Mouse (Mus musculus): Measurements from ENCODE around the gene Tomm40. TPM values are rescaled to one million over a fixed set of nuclear protein-coding genes. Genes with fewer than 3 reads are reported as not detected.
A peak's percentile ranks its signal among the peaks of the same experiment; 100 is the strongest.

Gene Tomm40
- total and polyA plus RNA-seq, 2 experiments from 2014 or later, result 151 to 172 TPM

GRCm38 (mm10) chr7:19738771-19739170 is 23.5 kb upstream of the Tomm40 start:
- WGBS, result 90% methylated on average over 3 of the region's 3 CpGs
- peak; percentile 50 for TF ChIP-seq CTCF (IDR thresholded peaks at IDR 0.05; ENCODE audit: low read depth)
- DNase-seq (ENCODE audit: low spot score), result no peak

GRCm38 (mm10) chr7:19736389-19737057 is 21.3 kb upstream of the Tomm40 start:
- no peak for TF ChIP-seq CTCF (IDR thresholded peaks at IDR 0.05; ENCODE audit: low read depth)
- Histone ChIP-seq H3K9ac (replicated peaks; ENCODE audit: low read length) (no peak overlapping the region), H3K4me1 (ENCODE audit: insufficient read depth, low read length) (no peaks in the 10 kb centered on the region), H3K36me3 (ENCODE audit: insufficient read depth, low read length) (peaks cover 33% of the 10 kb centered on the region), H3K4me3 (ENCODE audit: low read length) (no peak overlapping the region), H3K27me3 (ENCODE audit: insufficient read depth, low read length) (no peaks in the 10 kb centered on the region), H3K27ac (no peak overlapping the region), H3K9me3 (ENCODE audit: low read length) (no peaks in the 10 kb centered on the region), H3K4me2 (ENCODE audit: low read depth, low read length) (no peak overlapping the region)
- DNase-seq (ENCODE audit: low spot score) (no peak), ATAC-seq (no peak)
- WGBS, result 92% methylated on average over 15 of the region's 16 CpGs

More at GRCm38 (mm10) chr7:19738771-19739170, 23.5 kb upstream of the Tomm40 start:
- ATAC-seq, result no peak
- no peaks in the 10 kb centered on the region for H3K9me3 ChIP-seq (ENCODE audit: low read length)
- H3K36me3 ChIP-seq (ENCODE audit: insufficient read depth, low read length), result peaks cover 23% of the 10 kb centered on the region; the same call in 1 of the 2 replicates
- no peak overlapping the region for H3K4me3 ChIP-seq (ENCODE audit: low read length)
- no peak overlapping the region for H3K27ac ChIP-seq
- no peak overlapping the region for H3K4me2 ChIP-seq (ENCODE audit: low read depth, low read length)
- no peak overlapping the region for H3K9ac ChIP-seq (replicated peaks; ENCODE audit: low read length)
- H3K27me3 ChIP-seq (ENCODE audit: insufficient read depth, low read length), result no peaks in the 10 kb centered on the region
- no peaks in the 10 kb centered on the region for H3K4me1 ChIP-seq (ENCODE audit: insufficient read depth, low read length)

GRCm38 (mm10) chr7:19734178-19734666 is 19.0 kb upstream of the Tomm40 start:
- WGBS, result 86% methylated on average over 10 of the region's 10 CpGs
- DNase-seq (ENCODE audit: low spot score) (no peak), ATAC-seq (no peak)
- Histone ChIP-seq H3K27me3 (ENCODE audit: insufficient read depth, low read length) (no peaks in the 10 kb centered on the region), H3K36me3 (ENCODE audit: insufficient read depth, low read length) (peaks cover 51% of the 10 kb centered on the region), H3K4me2 (ENCODE audit: low read depth, low read length) (no peak overlapping the region), H3K9me3 (ENCODE audit: low read length) (no peaks in the 10 kb centered on the region), H3K9ac (replicated peaks; ENCODE audit: low read length) (0 out of 2 replicates have a peak overlapping the region, but pooled peaks have one; percentile 21), H3K27ac (no peak overlapping the region), H3K4me1 (ENCODE audit: insufficient read depth, low read length) (no peaks in the 10 kb centered on the region), H3K4me3 (ENCODE audit: low read length) (no peak overlapping the region)
- TF ChIP-seq CTCF (IDR thresholded peaks at IDR 0.05; ENCODE audit: low read depth), result no peak

GRCm38 (mm10) chr7:19726541-19726940 is 11.3 kb upstream of the Tomm40 start:
- no peak for ATAC-seq
- TF ChIP-seq CTCF (IDR thresholded peaks at IDR 0.05; ENCODE audit: low read depth), result no peak
- Histone ChIP-seq H3K9ac (replicated peaks; ENCODE audit: low read length) (no peak overlapping the region), H3K4me3 (ENCODE audit: low read length) (no peak overlapping the region), H3K27me3 (ENCODE audit: insufficient read depth, low read length) (no peaks in the 10 kb centered on the region), H3K27ac (no peak overlapping the region), H3K4me1 (ENCODE audit: insufficient read depth, low read length) (no peaks in the 10 kb centered on the region), H3K4me2 (ENCODE audit: low read depth, low read length) (no peak overlapping the region), H3K36me3 (ENCODE audit: insufficient read depth, low read length) (peaks cover 54% of the 10 kb centered on the region), H3K9me3 (ENCODE audit: low read length) (no peaks in the 10 kb centered on the region)
- no peak for DNase-seq (ENCODE audit: low spot score)
- 93% methylated on average over 3 of the region's 4 CpGs for WGBS

- Histone ChIP-seq H3K9me3 (ENCODE audit: low read length) (0 out of 2 replicates have a peak, but pooled peaks cover 2% of the 10 kb centered on the region), H3K4me1 (ENCODE audit: insufficient read depth, low read length) (no peaks in the 10 kb centered on the region), H3K9ac (replicated peaks; ENCODE audit: low read length) (no peak overlapping the region), H3K27me3 (ENCODE audit: insufficient read depth, low read length) (no peaks in the 10 kb centered on the region), H3K27ac (no peak overlapping the region), H3K4me2 (ENCODE audit: low read depth, low read length) (no peak overlapping the region), H3K4me3 (ENCODE audit: low read length) (no peak overlapping the region), H3K36me3 (ENCODE audit: insufficient read depth, low read length) (peaks cover 35% of the 10 kb centered on the region)
- DNase-seq (ENCODE audit: low spot score), result no peak
- WGBS, result 93% methylated on average over 12 of the region's 12 CpGs
- TF ChIP-seq CTCF (IDR thresholded peaks at IDR 0.05; ENCODE audit: low read depth), result no peak
- no peak for ATAC-seq
These were observed 8.9 kb upstream of the Tomm40 start for GRCm38 (mm10) chr7:19724167-19724566.

- ATAC-seq, result no peak
- Histone ChIP-seq H3K4me2 (ENCODE audit: low read depth, low read length) (no peak overlapping the region), H3K9me3 (ENCODE audit: low read length) (0 out of 2 replicates have a peak, but pooled peaks cover 2% of the 10 kb centered on the region), H3K4me3 (ENCODE audit: low read length) (no peak overlapping the region), H3K36me3 (ENCODE audit: insufficient read depth, low read length) (peaks cover 26% of the 10 kb centered on the region), H3K27ac (no peak overlapping the region), H3K9ac (replicated peaks; ENCODE audit: low read length) (no peak overlapping the region), H3K4me1 (ENCODE audit: insufficient read depth, low read length) (no peaks in the 10 kb centered on the region), H3K27me3 (ENCODE audit: insufficient read depth, low read length) (no peaks in the 10 kb centered on the region)
- TF ChIP-seq CTCF (IDR thresholded peaks at IDR 0.05; ENCODE audit: low read depth), result no peak
- no peak for DNase-seq (ENCODE audit: low spot score)
- WGBS, result 91% methylated on average over 6 of the region's 6 CpGs
These were observed 7.5 kb upstream of the Tomm40 start for GRCm38 (mm10) chr7:19722754-19723195.

GRCm38 (mm10) chr7:19719200-19719599 is 4.0 kb upstream of the Tomm40 start:
- H3K36me3 ChIP-seq (ENCODE audit: insufficient read depth, low read length), result peaks cover 5% of the 10 kb centered on the region; the same call in 1 of the 2 replicates
- WGBS, result 91% methylated on average over 4 of the region's 4 CpGs
- no peaks in the 10 kb centered on the region for H3K27me3 ChIP-seq (ENCODE audit: insufficient read depth, low read length)
- no peak overlapping the region for H3K4me3 ChIP-seq (ENCODE audit: low read length)
- H3K4me2 ChIP-seq (ENCODE audit: low read depth, low read length), result no peak overlapping the region
- no peak for TF ChIP-seq CTCF (IDR thresholded peaks at IDR 0.05; ENCODE audit: low read depth)
- ATAC-seq (no peak), DNase-seq (ENCODE audit: low spot score) (no peak)
- H3K9me3 ChIP-seq (ENCODE audit: low read length), result 0 out of 2 replicates have a peak, but pooled peaks cover 2% of the 10 kb centered on the region
- H3K27ac ChIP-seq, result no peak overlapping the region
- H3K4me1 ChIP-seq (ENCODE audit: insufficient read depth, low read length), result peaks cover 9% of the 10 kb centered on the region; the same call in 1 of the 2 replicates
- no peak overlapping the region for H3K9ac ChIP-seq (replicated peaks; ENCODE audit: low read length)

All from hindbrain, postnatal 0 days (tissue).